8 mouse cellular contexts compared by ENCODE assay signal in the genomic region with DNA sequence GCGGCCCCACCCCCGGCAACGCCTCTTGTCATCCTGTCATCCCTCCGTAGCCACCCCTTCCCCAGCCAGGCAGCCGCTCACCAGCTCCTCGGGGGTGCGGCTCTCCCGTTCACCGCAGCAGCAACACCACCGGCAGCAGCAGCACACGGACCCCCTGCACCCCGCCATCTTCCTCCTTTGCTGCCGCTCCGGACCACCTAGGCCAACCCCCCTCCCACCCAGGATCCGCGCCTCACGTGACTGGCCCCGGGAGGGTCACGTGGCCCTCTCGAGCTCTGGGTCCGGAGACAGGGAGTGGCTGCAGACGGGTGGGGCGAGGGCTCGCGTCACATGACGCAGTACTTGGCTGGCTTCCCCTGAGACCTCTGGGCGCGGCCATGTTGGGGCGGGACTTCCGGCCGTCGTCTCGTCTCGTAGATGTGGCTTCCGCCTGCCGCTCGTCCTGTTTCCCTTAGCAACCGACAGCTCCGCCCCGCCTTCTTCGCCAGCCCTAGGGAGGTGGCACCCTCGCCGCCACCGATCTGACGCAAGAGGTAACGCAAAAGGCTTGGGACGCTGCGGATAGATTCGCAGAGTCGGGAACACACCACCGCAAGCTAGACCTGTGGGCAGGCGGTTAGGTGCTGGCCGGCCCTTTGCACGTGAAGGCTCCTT. TPM values are rescaled to one million over a fixed set of nuclear protein-coding genes. Genes with fewer than 3 reads are reported as not detected.
DNase-seq lines count a peak whose midpoint lies in the region; ATAC-seq and TF ChIP-seq lines count a peak whose summit lies in the region.

A gene (minus strand): TSS at position 222 of the 654 bp plus-strand sequence.
A gene (plus strand): TSS at position 478 of the 654 bp plus-strand sequence.

- ATAC-seq in frontal cortex, adult (ENCODE audit: low TSS enrichment), result peak; percentile 86
- peak; percentile 95 for ATAC-seq in lung, postnatal 0 days

- peaks cover 58% of the 10 kb centered on the region for H3K4me1 ChIP-seq in hindbrain, embryonic 10.5 days (replicated peaks)
- H3K4me1 ChIP-seq in lung, postnatal 0 days (ENCODE audit: insufficient read depth, low read depth, low read length), result peaks cover 17% of the 10 kb centered on the region; the same call in 1 of the 2 replicates

- H3K4me2 ChIP-seq in lung, postnatal 0 days (replicated peaks; ENCODE audit: low read depth, low read length), result peak within 1 kb of the TSS; percentile 90

- H3K9ac ChIP-seq in lung, postnatal 0 days (replicated peaks; ENCODE audit: low read depth), result peak within 1 kb of the TSS; percentile 54

- peak within 1 kb of the TSS; percentile 81 for H3K4me3 ChIP-seq in hindbrain, embryonic 10.5 days
- peak within 1 kb of the TSS; percentile 73 for H3K4me3 ChIP-seq in lung, postnatal 0 days (ENCODE audit: low read depth, low read length)

- TF ChIP-seq EP300 in lung, postnatal 0 days (IDR thresholded peaks at IDR 0.05), result peak; percentile 69

- H3K27ac ChIP-seq in hindbrain, embryonic 10.5 days, result peak within 1 kb of the TSS; percentile 91
- H3K27ac ChIP-seq in lung, postnatal 0 days (ENCODE audit: low read length), result peak within 1 kb of the TSS; percentile 84

- under 1% methylated on average over 54 of the region's 54 CpGs for WGBS in hindbrain, embryonic 10.5 days
- under 1% methylated on average over 52 of the region's 54 CpGs for WGBS in lung, postnatal 0 days

- DNase-seq in MN1 (ENCODE audit: low spot score), result peak; percentile 100
- DNase-seq in cerebellum, adult 9-10 months, result peak; percentile 99
- DNase-seq in hindbrain, embryonic 10.5 days (ENCODE audit: low spot score), result peak; percentile 100
- peak; percentile 100 for DNase-seq in layer of hippocampus, adult 9-11 months
- peak; percentile 99 for DNase-seq in lung, postnatal 0 days (ENCODE audit: low spot score)
- peak; percentile 100 for DNase-seq in ovary, postnatal 14 days (ENCODE audit: low spot score)
- peak; percentile 99 for DNase-seq in thymus, postnatal 14 days

- no peaks in the 10 kb centered on the region for H3K27me3 ChIP-seq in hindbrain, embryonic 10.5 days (ENCODE audit: insufficient read depth, poor library complexity, severe bottlenecking)
- H3K27me3 ChIP-seq in lung, postnatal 0 days (replicated peaks; ENCODE audit: insufficient read depth, low read length), result no peaks in the 10 kb centered on the region

- TF ChIP-seq CTCF in lung, postnatal 0 days (IDR thresholded peaks at IDR 0.05), result 0 out of 2 replicates have a peak, but pooled peaks have one; percentile 22

- H3K9me3 ChIP-seq in hindbrain, embryonic 10.5 days, result no peaks in the 10 kb centered on the region
- H3K9me3 ChIP-seq in lung, postnatal 0 days (ENCODE audit: low read length), result no peaks in the 10 kb centered on the region

- peaks cover 46% of the 10 kb centered on the region for H3K36me3 ChIP-seq in hindbrain, embryonic 10.5 days
- H3K36me3 ChIP-seq in lung, postnatal 0 days (ENCODE audit: insufficient read depth, low read length), result peaks cover 4% of the 10 kb centered on the region; the same call in 1 of the 2 replicates

RNA-seq across cellular contexts. Expression of the first gene that starts in this region (rescaled TPM):
- 13.9 and 17.8 TPM in 2 replicates for polyA plus RNA-seq in hindbrain, embryonic 10.5 days (2016; fragmentation: Nextera tagmentation; extraction: Ambion mirVana)
- polyA plus RNA-seq in lung, postnatal 0 days (2015; fragmentation: Nextera tagmentation; extraction: Ambion mirVana), result 3.5 and 4.1 TPM in 2 replicates

RNA-seq across cellular contexts. Expression of the second gene that starts in this region (rescaled TPM):
- polyA plus RNA-seq in hindbrain, embryonic 10.5 days (2016; fragmentation: Nextera tagmentation; extraction: Ambion mirVana), result 28.1 and 30.0 TPM in 2 replicates
- polyA plus RNA-seq in lung, postnatal 0 days (2015; fragmentation: Nextera tagmentation; extraction: Ambion mirVana), result 14.0 and 14.2 TPM in 2 replicates

Comparison
In these comparisons a context has a peak if more than half of its experiments do, and no peak if none do; other contexts are left out.
1. Peak in every context shown above with its lines: DNase-seq, ATAC-seq, H3K4me3 ChIP-seq and H3K27ac ChIP-seq.